Mouse (Mus musculus): ENCODE measurements around the gene Tmem14c. TPM values are rescaled to one million over a fixed set of nuclear protein-coding genes. Genes with fewer than 3 reads are reported as not detected.

Tmem14c gene
- polyA plus RNA-seq, 1 experiment from 2014 or later: 207 TPM

Other genes starting within 250 kb of the Tmem14c start
- 5.7 and 5.8 TPM in 2 replicates for gene Gcnt2, start 156.5 kb upstream of the Tmem14c start, polyA plus RNA-seq (2015; fragmentation: Nextera tagmentation; extraction: Ambion mirVana)
- gene Pak1ip1, start 15.3 kb upstream of the Tmem14c start, polyA plus RNA-seq (2015; fragmentation: Nextera tagmentation; extraction: Ambion mirVana): 67.8 and 68.5 TPM in 2 replicates
- 0.75 and 0.85 TPM in 2 replicates for gene Mak, start 63.4 kb downstream of the Tmem14c start, polyA plus RNA-seq (2015; fragmentation: Nextera tagmentation; extraction: Ambion mirVana)
- gene Gcm2, start 94.7 kb downstream of the Tmem14c start, polyA plus RNA-seq (2015; fragmentation: Nextera tagmentation; extraction: Ambion mirVana): not detected in 2 replicates
- not detected in 2 replicates for gene Sycp2l, start 98.0 kb downstream of the Tmem14c start, polyA plus RNA-seq (2015; fragmentation: Nextera tagmentation; extraction: Ambion mirVana)
- gene Elovl2, start 204.1 kb downstream of the Tmem14c start, polyA plus RNA-seq (2015; fragmentation: Nextera tagmentation; extraction: Ambion mirVana): 16.8 and 19.2 TPM in 2 replicates
- gene Smim13, start 233.6 kb downstream of the Tmem14c start, polyA plus RNA-seq (2015; fragmentation: Nextera tagmentation; extraction: Ambion mirVana): 10.1 and 10.7 TPM in 2 replicates

Measured in kidney, embryonic 15.5 days (tissue).